Mouse (Mus musculus): ENCODE results near the gene Grem1. TPM values are rescaled to one million over a fixed set of nuclear protein-coding genes. Genes with fewer than 3 reads are reported as not detected.

Gene Grem1
- 2.3 and 2.8 TPM in 2 replicates for polyA plus RNA-seq (2014; fragmentation: Nextera tagmentation; extraction: Ambion mirVana)

GRCm38 (mm10) chr2:113758311-113759161, at the start of gene Grem1:
Gene Grem1 (minus strand): TSS chr2:113758646.
- Histone ChIP-seq H3K27me3 (ENCODE audit: control insufficient read depth, insufficient read depth, low read length) (peaks cover 9% of the 10 kb centered on the region), H3K36me3 (ENCODE audit: control insufficient read depth, insufficient read depth, low read length) (no peaks in the 10 kb centered on the region), H3K9me3 (ENCODE audit: control insufficient read depth, low read length) (no peaks in the 10 kb centered on the region), H3K4me1 (ENCODE audit: control insufficient read depth, insufficient read depth, low read length) (peaks cover 7% of the 10 kb centered on the region), H3K4me2 (ENCODE audit: low read depth, low read length) (peak within 1 kb of the TSS; percentile 96), H3K9ac (replicated peaks; ENCODE audit: low read depth, low read length) (peak within 1 kb of the TSS; percentile 59), H3K4me3 (ENCODE audit: low read depth, low read length) (peak within 1 kb of the TSS; percentile 55), H3K27ac (ENCODE audit: low read depth, low read length) (peak within 1 kb of the TSS; percentile 22; the same call in 1 of the 2 replicates)
- peak; percentile 73 for ATAC-seq (ENCODE audit: low read depth)
- under 1% methylated on average over 57 of the region's 64 CpGs for WGBS

- H3K4me3 ChIP-seq (ENCODE audit: low read depth, low read length): no peak overlapping the region
- WGBS: 27% methylated on average over 9 of the region's 9 CpGs
- no peak for ATAC-seq (ENCODE audit: low read depth)
Measured at GRCm38 (mm10) chr2:113807640-113808039, 49.2 kb upstream of the Grem1 start.

GRCm38 (mm10) chr2:113806851-113807577, 48.6 kb upstream of the Grem1 start:
- Histone ChIP-seq H3K36me3 (ENCODE audit: control insufficient read depth, insufficient read depth, low read length) (no peaks in the 10 kb centered on the region), H3K4me2 (ENCODE audit: low read depth, low read length) (no peak overlapping the region), H3K4me1 (ENCODE audit: control insufficient read depth, insufficient read depth, low read length) (no peaks in the 10 kb centered on the region), H3K4me3 (ENCODE audit: low read depth, low read length) (no peak overlapping the region), H3K27ac (ENCODE audit: low read depth, low read length) (no peak overlapping the region), H3K9ac (replicated peaks; ENCODE audit: low read depth, low read length) (no peak overlapping the region), H3K9me3 (ENCODE audit: control insufficient read depth, low read length) (no peaks in the 10 kb centered on the region), H3K27me3 (ENCODE audit: control insufficient read depth, insufficient read depth, low read length) (no peaks in the 10 kb centered on the region)
- WGBS: 63% methylated on average over 10 of the region's 10 CpGs
- ATAC-seq (ENCODE audit: low read depth): no peak

More at GRCm38 (mm10) chr2:113807640-113808039, 49.2 kb upstream of the Grem1 start:
- Histone ChIP-seq H3K27me3 (ENCODE audit: control insufficient read depth, insufficient read depth, low read length) (no peaks in the 10 kb centered on the region), H3K9me3 (ENCODE audit: control insufficient read depth, low read length) (no peaks in the 10 kb centered on the region), H3K9ac (replicated peaks; ENCODE audit: low read depth, low read length) (no peak overlapping the region), H3K4me1 (ENCODE audit: control insufficient read depth, insufficient read depth, low read length) (no peaks in the 10 kb centered on the region), H3K4me2 (ENCODE audit: low read depth, low read length) (no peak overlapping the region), H3K27ac (ENCODE audit: low read depth, low read length) (no peak overlapping the region), H3K36me3 (ENCODE audit: control insufficient read depth, insufficient read depth, low read length) (no peaks in the 10 kb centered on the region)

GRCm38 (mm10) chr2:113805765-113806164, 47.3 kb upstream of the Grem1 start:
- Histone ChIP-seq H3K4me1 (ENCODE audit: control insufficient read depth, insufficient read depth, low read length) (no peaks in the 10 kb centered on the region), H3K4me2 (ENCODE audit: low read depth, low read length) (no peak overlapping the region), H3K27ac (ENCODE audit: low read depth, low read length) (no peak overlapping the region), H3K9ac (replicated peaks; ENCODE audit: low read depth, low read length) (no peak overlapping the region), H3K9me3 (ENCODE audit: control insufficient read depth, low read length) (no peaks in the 10 kb centered on the region), H3K36me3 (ENCODE audit: control insufficient read depth, insufficient read depth, low read length) (no peaks in the 10 kb centered on the region), H3K4me3 (ENCODE audit: low read depth, low read length) (no peak overlapping the region), H3K27me3 (ENCODE audit: control insufficient read depth, insufficient read depth, low read length) (no peaks in the 10 kb centered on the region)
- ATAC-seq (ENCODE audit: low read depth): no peak
- WGBS: 81% methylated on average over 4 of the region's 4 CpGs

- Histone ChIP-seq H3K9me3 (ENCODE audit: control insufficient read depth, low read length) (no peaks in the 10 kb centered on the region), H3K36me3 (ENCODE audit: control insufficient read depth, insufficient read depth, low read length) (no peaks in the 10 kb centered on the region), H3K27me3 (ENCODE audit: control insufficient read depth, insufficient read depth, low read length) (no peaks in the 10 kb centered on the region), H3K4me2 (ENCODE audit: low read depth, low read length) (no peak overlapping the region), H3K9ac (replicated peaks; ENCODE audit: low read depth, low read length) (no peak overlapping the region), H3K4me3 (ENCODE audit: low read depth, low read length) (no peak overlapping the region), H3K4me1 (ENCODE audit: control insufficient read depth, insufficient read depth, low read length) (no peaks in the 10 kb centered on the region), H3K27ac (ENCODE audit: low read depth, low read length) (no peak overlapping the region)
- ATAC-seq (ENCODE audit: low read depth): no peak
- WGBS: 24% methylated on average over 1 of the region's 1 CpGs
Measured at GRCm38 (mm10) chr2:113803753-113804152, 45.3 kb upstream of the Grem1 start.

GRCm38 (mm10) chr2:113800846-113801245, 42.4 kb upstream of the Grem1 start:
- no peak for ATAC-seq (ENCODE audit: low read depth)
- H3K9me3 ChIP-seq (ENCODE audit: control insufficient read depth, low read length): no peaks in the 10 kb centered on the region
- H3K4me2 ChIP-seq (ENCODE audit: low read depth, low read length): no peak overlapping the region
- H3K27me3 ChIP-seq (ENCODE audit: control insufficient read depth, insufficient read depth, low read length): no peaks in the 10 kb centered on the region
- 84% methylated on average over 5 of the region's 5 CpGs for WGBS
- H3K27ac ChIP-seq (ENCODE audit: low read depth, low read length): no peak overlapping the region
- no peaks in the 10 kb centered on the region for H3K4me1 ChIP-seq (ENCODE audit: control insufficient read depth, insufficient read depth, low read length)
- no peak overlapping the region for H3K9ac ChIP-seq (replicated peaks; ENCODE audit: low read depth, low read length)
- no peak overlapping the region for H3K4me3 ChIP-seq (ENCODE audit: low read depth, low read length)
- H3K36me3 ChIP-seq (ENCODE audit: control insufficient read depth, insufficient read depth, low read length): no peaks in the 10 kb centered on the region

GRCm38 (mm10) chr2:113798605-113799004, 40.2 kb upstream of the Grem1 start:
- no peak overlapping the region for H3K9ac ChIP-seq (replicated peaks; ENCODE audit: low read depth, low read length)
- H3K27ac ChIP-seq (ENCODE audit: low read depth, low read length): no peak overlapping the region
- no peak for ATAC-seq (ENCODE audit: low read depth)
- no peaks in the 10 kb centered on the region for H3K9me3 ChIP-seq (ENCODE audit: control insufficient read depth, low read length)
- no peak overlapping the region for H3K4me3 ChIP-seq (ENCODE audit: low read depth, low read length)
- H3K27me3 ChIP-seq (ENCODE audit: control insufficient read depth, insufficient read depth, low read length): no peaks in the 10 kb centered on the region
- WGBS: 79% methylated on average over 13 of the region's 13 CpGs
- H3K4me2 ChIP-seq (ENCODE audit: low read depth, low read length): no peak overlapping the region
- H3K36me3 ChIP-seq (ENCODE audit: control insufficient read depth, insufficient read depth, low read length): no peaks in the 10 kb centered on the region
- no peaks in the 10 kb centered on the region for H3K4me1 ChIP-seq (ENCODE audit: control insufficient read depth, insufficient read depth, low read length)

GRCm38 (mm10) chr2:113795186-113795585, 36.7 kb upstream of the Grem1 start:
- no peak overlapping the region for H3K4me3 ChIP-seq (ENCODE audit: low read depth, low read length)
- no peak overlapping the region for H3K4me2 ChIP-seq (ENCODE audit: low read depth, low read length)
- no peak overlapping the region for H3K9ac ChIP-seq (replicated peaks; ENCODE audit: low read depth, low read length)
- H3K4me1 ChIP-seq (ENCODE audit: control insufficient read depth, insufficient read depth, low read length): no peaks in the 10 kb centered on the region
- no peaks in the 10 kb centered on the region for H3K36me3 ChIP-seq (ENCODE audit: control insufficient read depth, insufficient read depth, low read length)
- H3K27me3 ChIP-seq (ENCODE audit: control insufficient read depth, insufficient read depth, low read length): no peaks in the 10 kb centered on the region
- H3K27ac ChIP-seq (ENCODE audit: low read depth, low read length): no peak overlapping the region
- WGBS: 65% methylated on average over 4 of the region's 4 CpGs
- H3K9me3 ChIP-seq (ENCODE audit: control insufficient read depth, low read length): no peaks in the 10 kb centered on the region
- ATAC-seq (ENCODE audit: low read depth): no peak

- Histone ChIP-seq H3K4me2 (ENCODE audit: low read depth, low read length) (no peak overlapping the region), H3K9me3 (ENCODE audit: control insufficient read depth, low read length) (no peaks in the 10 kb centered on the region), H3K27ac (ENCODE audit: low read depth, low read length) (no peak overlapping the region), H3K9ac (replicated peaks; ENCODE audit: low read depth, low read length) (no peak overlapping the region), H3K4me3 (ENCODE audit: low read depth, low read length) (no peak overlapping the region), H3K27me3 (ENCODE audit: control insufficient read depth, insufficient read depth, low read length) (no peaks in the 10 kb centered on the region), H3K4me1 (ENCODE audit: control insufficient read depth, insufficient read depth, low read length) (no peaks in the 10 kb centered on the region), H3K36me3 (ENCODE audit: control insufficient read depth, insufficient read depth, low read length) (no peaks in the 10 kb centered on the region)
- ATAC-seq (ENCODE audit: low read depth): no peak
- WGBS: 92% methylated on average over 3 of the region's 3 CpGs
Measured at GRCm38 (mm10) chr2:113793521-113793920, 35.1 kb upstream of the Grem1 start.

Data from neural tube, embryonic 14.5 days (tissue).